Mouse (Mus musculus) midbrain, embryonic 15.5 days (tissue): ENCODE results near the gene Ifit3. TPM values are rescaled to one million over a fixed set of nuclear protein-coding genes. Genes with fewer than 3 reads are reported as not detected.

Experiments used
- ATAC-seq: fragments of 200-750 bp; cut with Nextera tagmentation; replicated peaks from 2 replicates; pipeline ENCODE4 v1.8.0; 2017; ENCODE audit warnings: moderate TSS enrichment
- H3K27ac ChIP-seq: fragments of 300-500 bp; sonication (generic); 2 replicates; pipeline ENCODE4 v1.5.1; 2015; ENCODE audit warnings: mild to moderate bottlenecking, inconsistent platforms
- H3K27me3 ChIP-seq: fragments of 300-500 bp; sonication (generic); replicated peaks from 2 replicates; pipeline ENCODE4 v1.6.1; 2015; ENCODE audit warnings: inconsistent platforms
- H3K36me3 ChIP-seq: fragments of 300-500 bp; sonication (generic); replicated peaks from 2 replicates; pipeline ENCODE4 v1.6.1; 2015; ENCODE audit warnings: inconsistent platforms
- H3K4me1 ChIP-seq: fragments of 300-500 bp; sonication (generic); 2 replicates; pipeline ENCODE4 v1.6.1; 2015; ENCODE audit warnings: inconsistent platforms
- H3K4me2 ChIP-seq: fragments of 300-500 bp; sonication (generic); 2 replicates; pipeline ENCODE4 v1.6.1; 2015; ENCODE audit warnings: inconsistent platforms, mild to moderate bottlenecking, moderate library complexity
- H3K4me3 ChIP-seq: fragments of 300-500 bp; sonication (generic); 2 replicates; pipeline ENCODE4 v1.5.1; 2015; ENCODE audit warnings: mild to moderate bottlenecking, inconsistent platforms
- H3K9ac ChIP-seq: fragments of 300-500 bp; sonication (generic); 2 replicates; pipeline ENCODE4 v1.6.1; 2015; ENCODE audit warnings: mild to moderate bottlenecking, inconsistent platforms
- H3K9me3 ChIP-seq: fragments of 300-500 bp; sonication (generic); 2 replicates; pipeline ENCODE4 v1.6.1; 2016; ENCODE audit warnings: inconsistent platforms
- WGBS: fragments of 180-500 bp; shearing (Covaris S2); methylation state at CpG from one replicate; pipeline ENCODE4 v1.1.7; 2015; ENCODE audit warnings: mixed read lengths; 5-methylcytosine and 5-hydroxymethylcytosine counted together
- polyA plus RNA-seq: library from polyadenylated mRNA; unstranded; fragments of >200 nt; fragmentation: Nextera tagmentation; extraction: Ambion mirVana; gene quantifications from 2 replicates; pipeline ENCODE4 v1.2.1, GENCODE M21; 2015

The Ifit3 gene
- polyA plus RNA-seq, 1 experiment from 2014 or later: 1.9 TPM

- no peak overlapping the region for H3K4me3 ChIP-seq
- no peak for ATAC-seq
- no peaks in the 10 kb centered on the region for H3K4me1 ChIP-seq
- H3K9ac ChIP-seq: no peak overlapping the region
- no peaks in the 10 kb centered on the region for H3K9me3 ChIP-seq
- H3K27ac ChIP-seq: no peak overlapping the region
- no peaks in the 10 kb centered on the region for H3K27me3 ChIP-seq
- no peaks in the 10 kb centered on the region for H3K36me3 ChIP-seq
- H3K4me2 ChIP-seq: no peak overlapping the region
- WGBS: 83% methylated on average over 2 of the region's 2 CpGs
Measured at GRCm38 (mm10) chr19:34627496-34627895, 44.2 kb downstream of the Ifit3 start.

GRCm38 (mm10) chr19:34631487-34631886, 48.2 kb downstream of the Ifit3 start:
- Histone ChIP-seq H3K4me2 (no peak overlapping the region), H3K27ac (no peak overlapping the region), H3K9ac (no peak overlapping the region), H3K4me1 (no peaks in the 10 kb centered on the region), H3K4me3 (no peak overlapping the region), H3K9me3 (no peaks in the 10 kb centered on the region), H3K36me3 (no peaks in the 10 kb centered on the region), H3K27me3 (no peaks in the 10 kb centered on the region)
- no peak for ATAC-seq

DNA sequence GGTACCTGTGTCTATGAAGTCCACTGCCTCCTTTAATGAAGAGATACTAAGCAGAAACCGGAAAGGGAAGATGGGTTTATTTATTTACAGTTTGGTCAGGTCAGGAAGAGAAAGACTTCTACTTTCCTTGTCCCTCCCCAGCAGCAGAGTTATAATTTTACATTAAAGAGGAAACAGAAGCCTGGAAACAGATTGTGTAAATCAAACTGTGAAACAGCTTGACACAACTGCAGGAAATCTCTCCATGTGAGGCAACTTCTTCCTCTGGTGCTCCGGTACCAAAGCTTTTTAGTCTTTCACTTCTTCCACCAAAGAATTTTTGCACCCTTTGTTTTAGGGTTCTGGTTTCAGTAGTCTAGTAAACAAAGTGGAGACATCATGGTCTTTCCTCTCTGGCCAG, 50.2 kb downstream of the Ifit3 start:
- no peak for ATAC-seq
- Histone ChIP-seq H3K9me3 (no peaks in the 10 kb centered on the region), H3K9ac (no peak overlapping the region), H3K4me2 (no peak overlapping the region), H3K36me3 (no peaks in the 10 kb centered on the region), H3K27me3 (no peaks in the 10 kb centered on the region), H3K4me3 (no peak overlapping the region), H3K27ac (no peak overlapping the region), H3K4me1 (no peaks in the 10 kb centered on the region)
- 78% methylated on average over 2 of the region's 2 CpGs for WGBS

- Histone ChIP-seq H3K4me3 (no peak overlapping the region), H3K9ac (no peak overlapping the region), H3K9me3 (no peaks in the 10 kb centered on the region), H3K36me3 (no peaks in the 10 kb centered on the region), H3K4me1 (no peaks in the 10 kb centered on the region), H3K27me3 (no peaks in the 10 kb centered on the region), H3K27ac (no peak overlapping the region), H3K4me2 (no peak overlapping the region)
- WGBS: 9% methylated on average over 3 of the region's 3 CpGs
- ATAC-seq: peak; percentile 78
Measured at GRCm38 (mm10) chr19:34636933-34637557, 53.7 kb downstream of the Ifit3 start.

Other genes starting within 250 kb of the Ifit3 start
- gene Ch25h, start 108.4 kb upstream of the Ifit3 start, polyA plus RNA-seq: 0.75 and 0.79 TPM in 2 replicates
- gene Lipa, start 56.1 kb upstream of the Ifit3 start, polyA plus RNA-seq: 22.8 and 24.0 TPM in 2 replicates
- 6.8 and 7.2 TPM in 2 replicates for gene Ifit2, start 32.8 kb upstream of the Ifit3 start, polyA plus RNA-seq
- 0.97 and 1.0 TPM in 2 replicates for gene Ifit1bl1, start 18.4 kb downstream of the Ifit3 start, polyA plus RNA-seq
- 0.26 and 0.37 TPM in 2 replicates for gene Ifit3b, start 24.4 kb downstream of the Ifit3 start, polyA plus RNA-seq
- 0.23 and 0.49 TPM in 2 replicates for gene Ifit1bl2, start 57.2 kb downstream of the Ifit3 start, polyA plus RNA-seq
- 0.46 and 0.78 TPM in 2 replicates for gene Ifit1, start 57.3 kb downstream of the Ifit3 start, polyA plus RNA-seq
- gene Slc16a12, start 163.8 kb downstream of the Ifit3 start, polyA plus RNA-seq: 3.5 and 3.8 TPM in 2 replicates